Mouse (Mus musculus) liver, adult (tissue): Measurements from ENCODE around the gene Myo10.

Source experiments
- GATA4 ChIP-seq: IDR thresholded peaks from 2 replicates; pipeline ENCODE4 v1.6.1; 2014; ENCODE audit warnings: mild to moderate bottlenecking, low read length; ENCODE audit not compliant: insufficient replicate concordance

Myo10 gene

DNA sequence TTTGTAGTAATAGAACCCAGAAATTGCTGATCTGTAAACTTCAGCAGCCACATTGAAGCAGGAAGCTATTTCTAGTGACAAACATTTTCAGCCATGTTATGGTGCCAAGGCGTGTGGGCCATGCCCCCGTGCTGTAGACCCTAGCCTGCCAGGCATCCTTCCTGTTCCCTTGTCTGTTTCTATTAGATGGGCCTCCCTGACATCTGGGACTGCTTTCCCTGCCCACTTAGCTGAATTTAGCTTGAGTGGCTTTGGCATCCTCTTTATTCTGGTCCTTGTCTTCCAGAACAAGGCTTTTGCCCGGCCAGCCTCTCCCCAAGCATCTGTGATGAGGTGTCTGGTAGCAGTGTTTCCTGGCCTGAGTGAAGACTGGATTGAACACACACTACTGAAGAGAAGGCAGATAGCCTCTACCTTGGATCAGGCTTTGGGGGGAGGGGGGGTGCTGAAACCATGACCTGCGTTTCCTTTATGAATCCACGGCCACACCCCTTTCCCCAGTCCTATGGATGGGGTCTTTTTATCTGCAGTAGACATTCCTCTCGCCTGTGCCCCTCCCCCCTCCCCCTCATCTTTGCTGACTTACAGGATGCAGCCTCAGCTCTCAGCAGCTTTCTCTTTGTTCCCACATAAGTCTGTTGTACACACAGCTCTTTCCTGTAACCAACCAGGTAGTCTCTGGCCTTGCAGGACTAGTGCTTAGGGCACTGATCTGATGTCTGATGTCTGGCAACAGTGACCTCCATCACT, 51.1 kb downstream of the Myo10 start:
- no peak for TF ChIP-seq GATA4

DNA sequence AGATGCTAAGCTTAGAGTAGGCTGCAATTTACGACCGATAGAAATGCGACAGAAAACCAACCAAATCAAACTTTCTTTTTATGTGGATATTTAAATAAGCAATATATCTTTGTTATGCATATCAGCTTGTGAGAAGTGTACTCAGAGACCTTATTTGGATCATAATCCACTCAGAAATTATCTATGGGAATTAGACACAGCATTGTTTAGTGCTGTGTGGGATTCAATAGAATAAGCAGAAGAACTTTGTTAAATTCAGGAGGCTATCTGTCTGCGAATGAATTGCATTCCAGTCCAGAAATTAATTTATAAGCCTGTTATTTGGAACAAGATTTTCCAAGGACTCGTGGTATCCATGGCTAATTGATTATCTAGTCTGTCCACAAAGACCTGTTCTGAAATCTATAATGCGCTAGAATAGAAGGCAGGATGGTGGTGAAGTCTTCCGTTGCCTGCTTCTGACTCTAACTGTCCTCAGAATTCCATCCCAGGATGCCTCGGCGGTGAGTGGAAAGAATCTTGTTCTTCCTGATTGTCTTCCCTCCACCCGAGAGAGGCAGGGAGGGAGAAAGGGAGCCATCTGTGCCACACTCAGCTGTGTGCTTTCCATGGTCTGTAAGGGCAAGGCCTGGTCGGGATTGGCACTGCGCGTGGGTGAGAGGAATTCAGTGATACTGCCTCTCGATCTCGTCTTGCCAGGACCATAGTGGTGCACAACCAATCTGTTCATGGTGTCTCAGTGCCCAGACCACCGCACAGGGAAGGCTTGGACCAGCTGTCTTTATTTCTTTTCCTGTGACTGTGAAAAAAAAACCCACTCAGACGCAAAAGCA, 52.0 kb downstream of the Myo10 start:
- TF ChIP-seq GATA4, result no peak

DNA sequence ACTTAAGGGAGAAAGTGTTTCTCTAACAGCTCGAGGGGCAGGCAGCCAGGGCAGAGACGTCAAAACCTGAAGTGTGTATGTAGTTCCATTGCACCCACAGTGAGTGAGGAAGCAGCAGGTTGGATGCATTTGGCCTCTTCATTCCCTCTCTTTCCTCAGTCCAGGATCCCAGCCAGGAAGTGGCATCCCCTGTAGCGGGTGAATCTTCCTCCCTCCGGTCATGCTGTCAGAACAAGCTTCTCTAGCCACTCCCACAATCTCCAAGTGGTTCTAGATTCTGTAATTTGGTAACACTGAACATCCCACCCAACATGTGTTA, 52.6 kb downstream of the Myo10 start:
- no peak for TF ChIP-seq GATA4

- TF ChIP-seq GATA4, result no peak
These were observed 53.0 kb downstream of the Myo10 start for GRCm38 (mm10) chr15:25675359-25675758.

DNA sequence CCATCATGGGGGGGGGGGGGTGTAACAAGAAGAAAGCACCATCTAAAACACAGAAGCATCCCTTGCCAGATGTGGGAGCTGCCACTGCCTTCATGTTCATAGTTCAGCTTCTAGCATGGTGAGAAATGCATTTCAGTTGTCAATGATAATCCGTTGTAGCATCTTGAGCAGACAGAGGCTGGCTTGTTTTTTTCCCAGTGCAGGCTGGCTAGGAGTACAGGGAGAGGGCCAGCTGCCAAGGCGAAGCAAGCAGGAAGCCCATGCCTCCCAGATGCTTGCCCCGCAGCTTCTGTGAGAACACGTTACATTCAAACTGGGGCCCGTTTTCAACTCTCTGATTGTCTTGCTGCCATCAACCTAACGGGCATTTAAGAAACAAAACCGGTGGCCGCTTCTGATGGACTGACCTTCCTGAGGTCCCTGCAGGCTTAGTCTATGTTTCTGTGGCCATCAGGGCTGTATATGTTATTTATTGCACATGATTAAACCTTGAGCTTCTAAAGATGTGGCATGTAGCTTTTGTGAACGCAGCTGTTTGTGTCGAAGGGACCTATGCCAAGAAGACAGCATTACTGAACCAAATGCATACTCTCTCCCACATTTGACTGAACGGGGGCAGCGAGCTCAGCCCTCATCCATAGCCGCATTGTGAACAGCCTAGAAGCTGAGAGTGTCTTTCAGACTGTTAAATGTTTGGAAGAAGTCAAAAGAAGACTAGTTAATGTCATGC, 53.9 kb downstream of the Myo10 start:
- no peak for TF ChIP-seq GATA4

DNA sequence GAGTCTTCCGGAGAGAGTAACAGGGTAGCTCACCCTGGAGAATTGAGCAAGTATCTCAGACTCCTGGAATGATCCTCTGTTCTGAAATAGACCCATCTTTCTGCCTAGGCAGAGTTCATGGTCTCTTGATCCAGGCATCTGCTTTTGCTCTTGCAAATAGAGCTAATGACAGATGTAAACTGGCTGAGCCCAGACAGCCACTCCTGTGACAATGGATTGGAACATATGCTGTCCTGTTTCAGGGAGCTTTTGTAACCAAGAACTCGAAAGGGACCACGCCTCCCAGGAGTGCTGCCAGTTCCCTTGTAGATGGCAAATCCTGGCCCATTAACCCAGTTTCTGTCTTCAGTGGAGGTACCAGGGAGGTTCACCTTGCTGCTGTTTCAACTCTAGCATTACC, 56.8 kb downstream of the Myo10 start:
- TF ChIP-seq GATA4, result no peak

DNA sequence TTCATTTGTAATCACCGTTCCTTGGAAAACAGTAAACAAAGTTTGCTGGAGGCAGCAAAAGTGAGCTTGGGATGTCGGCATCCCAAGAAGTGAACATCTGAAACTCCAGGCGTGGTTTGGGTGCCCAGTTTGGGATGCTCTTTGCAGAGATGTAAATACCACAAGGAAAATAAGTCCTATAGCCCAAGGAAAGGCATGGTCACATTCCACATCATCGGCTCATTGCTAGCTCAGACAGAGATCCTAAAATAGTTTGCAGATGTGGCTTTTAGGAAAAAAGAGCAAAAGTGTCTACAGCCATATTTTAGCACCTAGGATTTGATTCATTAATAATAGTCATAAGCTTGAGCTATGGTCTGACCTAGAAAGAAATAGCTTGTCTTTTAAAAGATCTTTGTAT, 57.3 kb downstream of the Myo10 start:
- no peak for TF ChIP-seq GATA4

- TF ChIP-seq GATA4, result no peak
These were observed 58.0 kb downstream of the Myo10 start for GRCm38 (mm10) chr15:25680269-25680818.

DNA sequence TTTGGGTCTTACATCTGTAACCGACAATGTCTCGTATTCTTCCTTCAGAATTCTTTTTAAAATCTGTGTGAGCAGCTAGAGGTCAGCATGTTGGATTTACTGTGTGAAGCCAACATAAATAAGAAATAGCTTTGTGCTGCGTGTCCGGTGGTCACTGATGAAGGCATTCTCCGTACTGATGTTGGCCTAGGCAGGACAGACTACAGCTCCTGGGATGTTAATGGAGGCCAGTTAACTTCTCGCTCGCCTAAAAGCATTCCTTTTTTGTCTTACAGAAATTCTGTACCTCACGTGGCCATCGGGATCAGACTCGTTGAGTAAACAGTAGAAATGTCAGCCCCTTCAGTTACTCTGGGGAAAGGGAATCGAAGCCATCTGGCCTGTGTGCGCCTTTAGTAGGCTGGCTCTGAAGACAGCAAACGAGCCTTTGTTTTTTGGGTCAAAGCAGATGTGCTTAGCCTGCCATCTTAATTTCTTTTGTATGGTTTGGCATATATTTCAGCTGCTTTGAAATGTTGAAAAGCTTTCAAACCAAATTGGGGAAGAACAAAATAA, 60.7 kb downstream of the Myo10 start:
- no peak for TF ChIP-seq GATA4

DNA sequence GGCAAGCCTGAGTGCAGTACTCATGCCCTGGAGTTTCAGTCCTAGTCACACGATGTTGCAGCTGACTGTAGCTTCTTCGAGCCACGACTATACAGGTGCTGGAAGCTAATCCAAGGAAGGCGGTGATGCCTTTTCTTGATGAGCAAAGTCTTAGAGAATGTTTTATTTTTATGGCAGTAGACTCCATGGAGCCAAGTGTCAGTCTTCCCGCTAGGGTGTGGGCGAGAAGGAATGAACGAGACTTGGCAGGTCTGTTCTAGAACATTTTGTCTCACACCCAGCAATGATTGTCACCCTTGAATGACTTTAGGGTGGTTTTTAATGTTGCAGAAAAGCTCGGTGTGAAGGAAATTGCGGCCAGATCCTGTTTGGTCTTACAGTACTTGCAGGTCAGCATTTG, 62.9 kb downstream of the Myo10 start:
- no peak for TF ChIP-seq GATA4

GRCm38 (mm10) chr15:25688424-25689283, 66.3 kb downstream of the Myo10 start:
- TF ChIP-seq GATA4, result no peak

GRCm38 (mm10) chr15:25689477-25689876, 67.2 kb downstream of the Myo10 start:
- no peak for TF ChIP-seq GATA4

GRCm38 (mm10) chr15:25690066-25690745, 67.9 kb downstream of the Myo10 start:
- no peak for TF ChIP-seq GATA4

GRCm38 (mm10) chr15:25690746-25691105, 68.4 kb downstream of the Myo10 start:
- TF ChIP-seq GATA4, result no peak
